Mouse (Mus musculus) CH12.LX (cell line): ENCODE data around the gene Klhl29.

ENCODE experiments used
- CTCF ChIP-seq, 2 experiments: IDR thresholded peaks in 1 of 2; conservative IDR thresholded peaks in 1 of 2; 2 replicates each; pipeline ENCODE4 v1.5.1; 2011 to 2012; ENCODE audit warnings: low read depth in 2 of 2, low read length in 2 of 2, improper control_type of control experiment in 1 of 2, inconsistent platforms in 1 of 2, mild to moderate bottlenecking in 1 of 2, moderate library complexity in 1 of 2
- EP300 ChIP-seq: IDR thresholded peaks from 2 replicates; pipeline ENCODE4 v1.6.1; 2011; ENCODE audit warnings: low read length, improper control_type of control experiment
- MAX ChIP-seq: IDR thresholded peaks from 2 replicates; pipeline ENCODE4 v1.6.1; 2011; ENCODE audit warnings: low read length, improper control_type of control experiment
- MYC ChIP-seq: IDR thresholded peaks from 2 replicates; pipeline ENCODE4 v1.6.1; 2011; ENCODE audit warnings: low read depth, mild to moderate bottlenecking, improper control_type of control experiment, low read length
- POLR2A ChIP-seq: IDR thresholded peaks from 2 replicates; pipeline ENCODE4 v1.6.1; 2011; ENCODE audit warnings: low read depth, mild to moderate bottlenecking, improper control_type of control experiment, low read length
- POLR2AphosphoS2 ChIP-seq: IDR thresholded peaks from 2 replicates; pipeline ENCODE4 v1.6.1; 2011; ENCODE audit warnings: low read depth, low read length, improper control_type of control experiment
- RCOR1 ChIP-seq: conservative IDR thresholded peaks from 2 replicates; pipeline ENCODE4 v1.6.1; 2012; ENCODE audit warnings: low read depth, mild to moderate bottlenecking, inconsistent platforms, low read length, improper control_type of control experiment
- TCF12 ChIP-seq: IDR thresholded peaks from 2 replicates; pipeline ENCODE4 v1.6.1; 2014; ENCODE audit warnings: low read depth, mild to moderate bottlenecking, inconsistent platforms, low read length, improper control_type of control experiment
- ZC3H11A ChIP-seq: IDR thresholded peaks from 2 replicates; pipeline ENCODE4 v1.6.1; 2012; ENCODE audit warnings: low read depth, mild to moderate bottlenecking, inconsistent platforms, low read length, improper control_type of control experiment
- ZKSCAN1 ChIP-seq: IDR thresholded peaks from 2 replicates; pipeline ENCODE4 v1.6.1; 2012; ENCODE audit warnings: low read depth, inconsistent platforms, low read length, improper control_type of control experiment, borderline replicate concordance

DNA sequence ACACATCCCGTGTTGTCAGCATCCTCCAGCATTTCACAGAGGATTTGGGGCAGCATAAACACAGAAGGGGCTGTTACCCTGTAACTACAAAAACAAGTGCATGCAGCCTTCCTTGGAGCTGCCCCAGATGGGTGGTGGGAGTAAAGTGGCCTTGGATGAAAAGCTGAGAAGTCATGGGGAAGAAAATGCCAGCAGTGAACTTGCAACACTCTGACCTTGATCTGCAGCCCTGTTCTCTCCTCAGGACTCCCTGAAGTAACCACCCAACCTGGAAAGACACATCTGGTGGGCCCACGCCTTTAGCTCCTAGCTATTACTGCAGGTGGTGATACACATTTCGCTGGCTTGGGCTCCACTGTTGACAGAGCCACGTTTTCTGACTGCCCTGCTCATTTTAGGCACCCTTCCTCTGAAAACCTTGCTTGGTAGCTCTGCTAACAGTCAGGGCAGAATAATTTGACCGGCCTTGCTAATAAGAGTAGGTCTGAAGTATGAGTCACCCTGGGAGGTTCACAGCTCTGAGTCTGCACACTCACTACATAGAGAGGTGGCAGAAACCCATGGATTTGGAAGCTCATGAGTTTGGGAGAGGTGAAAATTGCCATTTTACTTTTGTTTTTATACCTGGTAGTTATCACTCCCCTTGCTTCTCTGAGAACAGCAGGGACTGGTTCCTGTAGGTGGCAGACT lies 228.0 kb downstream of the Klhl29 start:
- TF ChIP-seq ZKSCAN1 (no peak), ZC3H11A (no peak), MAX (no peak), POLR2AphosphoS2 (no peak), CTCF (conservative IDR thresholded peaks at IDR 0.05 in 1 of 2, IDR thresholded peaks at IDR 0.05 in 1 of 2; ENCODE audit: low read depth in 2 of 2, low read length in 2 of 2) (no peak), RCOR1 (no peak), POLR2A (no peak), MYC (no peak), EP300 (no peak), TCF12 (no peak)
